Mouse (Mus musculus) Muller cell, postnatal 12 days (primary cell): ENCODE results near the gene Ereg.

Source experiments
- DNase-seq: peaks from one replicate; pipeline ENCODE4 v3.0.0-alpha.2; 2015; ENCODE audit errors: inconsistent ontology term

The Ereg gene

GRCm38 (mm10) chr5:91074450-91074950, at the start of gene Ereg:
Gene Ereg, plus strand, starts transcription at chr5:91074622.
- peak; percentile 75 for DNase-seq

GRCm38 (mm10) chr5:91027164-91027563, 47.3 kb upstream of the Ereg start, which contains the start of gene Epgn:
Gene Epgn, plus strand, starts transcription at chr5:91027464.
- no peak for DNase-seq

GRCm38 (mm10) chr5:91027840-91028239, 46.6 kb upstream of the Ereg start:
- DNase-seq = no peak

- peak; percentile 20 for DNase-seq
These were observed 43.8 kb upstream of the Ereg start for GRCm38 (mm10) chr5:91030629-91031028.

- peak; percentile 56 for DNase-seq
These were observed 39.1 kb upstream of the Ereg start for GRCm38 (mm10) chr5:91035341-91035740.

- DNase-seq = peak; percentile 84
These were observed 37.8 kb upstream of the Ereg start for GRCm38 (mm10) chr5:91036628-91037027.

GRCm38 (mm10) chr5:91037756-91038155, 36.7 kb upstream of the Ereg start:
- DNase-seq = peak; percentile 72

- DNase-seq = peak; percentile 85
These were observed 35.9 kb upstream of the Ereg start for GRCm38 (mm10) chr5:91038547-91038946.

GRCm38 (mm10) chr5:91038963-91039362, 35.5 kb upstream of the Ereg start:
- DNase-seq = no peak

GRCm38 (mm10) chr5:91047987-91048386, 26.4 kb upstream of the Ereg start:
- DNase-seq = no peak

GRCm38 (mm10) chr5:91048397-91048796, 26.0 kb upstream of the Ereg start:
- no peak for DNase-seq

GRCm38 (mm10) chr5:91072340-91072739, 2.1 kb upstream of the Ereg start:
- DNase-seq = no peak

- peak; percentile 21 for DNase-seq
These were observed 796 bp upstream of the Ereg start for GRCm38 (mm10) chr5:91073626-91074025.

GRCm38 (mm10) chr5:91074026-91074425, 396 bp upstream of the Ereg start:
- peak; percentile 71 for DNase-seq

GRCm38 (mm10) chr5:91075021-91075420, 599 bp downstream of the Ereg start:
- DNase-seq = no peak

- DNase-seq = peak; percentile 66
These were observed 8.6 kb downstream of the Ereg start for GRCm38 (mm10) chr5:91083016-91083415.

GRCm38 (mm10) chr5:91085291-91085690, 10.9 kb downstream of the Ereg start:
- DNase-seq = no peak

- peak; percentile 80 for DNase-seq
These were observed 15.9 kb downstream of the Ereg start for GRCm38 (mm10) chr5:91090301-91090700.

GRCm38 (mm10) chr5:91097911-91098614, 23.6 kb downstream of the Ereg start:
- DNase-seq = no peak

GRCm38 (mm10) chr5:91101742-91102141, 27.3 kb downstream of the Ereg start:
- peak; percentile 52 for DNase-seq

- peak; percentile 92 for DNase-seq
These were observed 29.7 kb downstream of the Ereg start for GRCm38 (mm10) chr5:91103943-91104665.

GRCm38 (mm10) chr5:91106248-91106647, 31.8 kb downstream of the Ereg start:
- no peak for DNase-seq
